Mouse (Mus musculus): Measurements from ENCODE around the gene Cd4. TPM values are rescaled to one million over a fixed set of nuclear protein-coding genes. Genes with fewer than 3 reads are reported as not detected.
"Not testable (repeated sequence)": the region's sequence is repeated elsewhere in the genome, so short reads cannot be mapped to it uniquely, and the experiment has no call there.

The Cd4 gene
- total RNA-seq, 4 experiments from 2014 or later = 0.40 to 0.83 (median 0.46) TPM

DNA sequence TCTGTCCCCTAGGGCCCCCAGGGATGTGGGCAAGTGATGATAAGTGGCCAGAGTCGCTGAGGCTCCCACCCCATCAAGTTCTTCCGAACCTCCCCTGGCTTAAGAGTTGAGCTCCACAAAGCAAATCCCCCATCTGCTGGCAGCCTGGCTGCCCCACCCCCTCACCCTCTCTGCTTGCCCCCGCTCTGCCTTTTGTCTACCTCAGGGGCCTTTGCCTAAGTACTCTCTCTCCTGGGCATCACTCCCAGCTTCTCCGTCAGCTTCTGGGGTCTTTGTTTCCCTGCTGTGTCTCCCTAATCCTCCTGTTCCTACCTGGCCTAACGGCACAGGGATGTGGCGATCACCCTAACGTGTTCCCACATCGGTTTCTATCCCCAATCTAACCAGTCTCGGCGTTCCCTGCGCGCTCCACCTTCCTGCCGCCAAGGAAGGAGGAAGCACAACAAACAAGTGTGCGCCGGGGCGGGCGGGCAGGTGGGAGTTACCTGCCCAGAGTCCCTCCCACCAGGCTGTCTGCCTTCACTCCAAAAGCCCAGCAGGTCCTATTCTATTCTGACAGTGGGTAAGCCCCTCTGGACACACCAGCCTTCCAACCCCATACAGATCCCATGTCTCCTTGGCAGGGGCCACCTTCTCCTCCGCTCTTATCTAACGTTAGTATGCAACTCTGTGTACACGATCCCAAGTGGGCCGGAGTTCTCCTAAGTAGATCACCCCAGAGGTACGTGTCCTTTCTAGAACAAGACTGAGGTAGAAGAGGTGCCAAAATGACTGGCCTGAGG is 27.3 kb upstream of the Cd4 start:
- DNase-seq = no peak

DNA sequence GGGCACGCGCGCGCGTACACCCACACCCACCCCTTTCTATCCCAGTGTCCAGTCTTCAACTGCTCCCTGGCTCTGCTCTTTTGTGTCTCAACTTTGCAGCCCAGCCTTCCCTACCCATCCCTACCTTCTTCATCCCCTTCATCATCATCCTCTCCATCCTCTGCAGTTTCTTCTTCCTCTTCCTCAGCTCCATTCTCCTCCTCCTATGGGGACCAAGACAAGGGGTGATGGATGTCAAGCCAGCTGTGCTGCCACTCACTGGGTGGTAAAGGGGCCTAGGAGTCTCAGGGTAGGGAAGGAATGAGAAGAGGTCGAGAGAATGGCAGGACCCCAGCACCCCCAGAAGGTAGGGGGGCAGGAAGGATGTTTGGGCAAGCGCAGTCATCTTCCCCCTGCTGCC is 26.5 kb upstream of the Cd4 start:
- no peak for DNase-seq

DNA sequence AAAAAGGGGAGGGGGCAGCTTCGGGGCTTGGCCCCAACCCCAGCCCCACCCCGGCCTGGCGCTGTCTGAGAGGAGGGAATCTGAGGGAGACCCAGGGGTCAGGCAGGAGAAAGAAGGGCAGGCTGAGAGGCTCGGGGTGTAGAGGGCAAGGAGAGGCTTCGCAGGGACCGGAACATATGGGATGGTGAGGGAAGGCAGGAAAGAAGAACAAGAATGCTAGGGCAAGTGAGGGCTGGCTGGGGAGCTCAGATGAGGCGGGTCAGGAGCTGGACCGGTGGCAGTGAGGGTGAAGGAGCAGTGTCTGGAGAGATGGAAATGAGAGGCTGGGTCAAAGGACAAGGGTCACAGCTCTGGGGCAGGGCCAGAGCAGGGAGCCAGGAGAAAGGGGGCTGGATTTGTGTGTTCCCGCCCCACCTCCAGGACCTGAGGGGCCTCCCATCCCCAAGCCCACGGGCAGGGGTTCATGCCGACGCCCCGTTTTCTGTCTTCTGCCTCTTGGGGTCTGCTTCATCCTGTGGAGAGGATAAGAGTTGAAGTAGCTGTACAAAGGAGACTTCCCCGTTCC is 25.8 kb upstream of the Cd4 start:
- no peak for DNase-seq

DNA sequence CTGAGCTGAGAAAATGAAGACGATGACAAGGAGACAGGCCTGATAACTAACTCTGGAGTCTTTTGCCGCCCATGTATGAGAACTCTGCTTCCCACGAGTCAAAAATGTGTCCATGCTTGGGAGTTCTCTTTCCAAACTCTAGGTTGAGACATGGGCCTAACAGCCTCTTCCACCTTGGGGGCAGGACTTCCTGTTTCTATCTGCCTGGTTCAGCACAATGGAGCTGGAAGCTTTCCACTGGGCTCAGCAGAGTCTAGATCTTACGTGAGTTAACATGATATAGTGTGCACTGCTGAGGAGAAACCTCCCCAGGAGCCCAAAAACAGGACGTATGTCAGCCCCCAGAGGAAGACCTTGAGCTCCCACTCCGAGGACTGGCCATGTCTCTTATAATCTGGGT is 25.2 kb upstream of the Cd4 start:
- DNase-seq = no peak

DNA sequence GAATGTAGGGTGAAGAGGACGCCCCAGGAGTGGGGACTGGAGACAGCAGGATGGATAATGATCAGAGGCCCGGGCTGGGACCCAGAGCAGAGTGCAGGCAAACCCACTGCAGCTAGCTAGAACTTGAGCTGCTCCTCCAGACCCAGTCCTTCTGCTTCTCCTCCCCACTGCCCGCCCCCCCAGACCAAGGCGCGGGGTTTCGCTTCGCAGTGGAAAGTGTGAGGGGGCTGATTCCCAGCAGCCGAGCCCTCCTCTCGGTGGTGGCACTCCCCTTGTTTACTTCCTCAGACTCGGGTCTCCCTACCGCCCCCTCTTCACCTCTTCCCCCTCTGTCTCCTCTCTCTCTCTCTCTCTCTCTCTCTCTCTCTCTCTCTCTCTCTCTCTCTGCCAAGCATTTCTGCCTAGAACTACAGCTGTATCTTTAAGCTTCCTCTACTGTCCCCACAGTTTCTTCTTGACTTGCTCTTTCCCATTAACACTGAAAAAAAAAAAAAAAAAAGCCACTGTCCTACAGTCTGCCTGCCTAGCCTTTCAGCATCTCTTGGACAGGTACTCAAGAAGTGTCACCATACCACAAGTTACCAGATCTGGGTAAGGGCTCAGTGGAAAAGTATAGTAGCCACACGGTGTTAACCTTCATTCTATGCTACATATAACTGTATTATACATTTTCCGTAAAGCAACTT is 23.7 kb upstream of the Cd4 start, which contains the start of gene Lag3:
TSS of gene Lag3 (minus strand) at position 173 of the 686 bp plus-strand sequence.
- DNase-seq = no peak

DNA sequence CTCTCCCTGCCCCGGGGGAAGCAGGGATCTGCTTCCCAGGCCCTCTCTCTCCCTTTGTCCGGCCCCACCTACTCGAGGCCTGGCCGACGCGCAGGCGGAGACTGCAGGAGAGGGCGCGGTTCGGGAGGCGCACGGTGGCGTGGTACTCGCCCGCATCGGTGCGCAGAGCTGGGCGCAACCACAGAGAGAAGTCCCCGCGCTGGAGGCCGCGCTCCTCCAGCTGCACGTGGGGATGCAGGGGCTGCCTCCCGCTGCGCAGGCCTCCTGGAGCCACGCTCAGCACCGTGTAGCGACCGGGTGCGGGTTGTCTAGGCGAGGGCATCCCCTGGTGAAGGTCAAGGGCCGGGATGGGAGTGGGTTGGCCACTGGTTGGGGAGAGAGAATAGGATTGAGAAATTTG is 22.0 kb upstream of the Cd4 start:
- no peak for DNase-seq

DNA sequence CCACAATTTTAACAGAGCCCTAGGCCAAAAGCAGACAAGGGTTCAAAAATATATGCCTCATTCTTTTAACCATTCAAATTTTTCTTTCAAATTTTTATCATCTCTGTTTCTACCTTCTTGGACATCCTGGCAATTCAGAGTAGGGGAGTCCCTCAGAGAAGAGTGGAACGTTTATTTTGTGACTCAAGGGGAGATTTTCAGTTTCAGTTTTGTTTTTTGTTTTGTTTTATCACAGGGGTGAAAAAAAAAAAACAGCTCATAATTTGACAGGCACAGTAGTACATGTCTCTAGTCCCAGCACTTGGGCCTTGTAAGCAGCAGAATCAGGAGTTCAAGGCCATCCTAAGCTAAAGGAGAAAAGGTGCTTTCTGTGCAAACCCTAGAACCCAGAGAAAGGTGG is 19.7 kb upstream of the Cd4 start:
- no peak for DNase-seq

DNA sequence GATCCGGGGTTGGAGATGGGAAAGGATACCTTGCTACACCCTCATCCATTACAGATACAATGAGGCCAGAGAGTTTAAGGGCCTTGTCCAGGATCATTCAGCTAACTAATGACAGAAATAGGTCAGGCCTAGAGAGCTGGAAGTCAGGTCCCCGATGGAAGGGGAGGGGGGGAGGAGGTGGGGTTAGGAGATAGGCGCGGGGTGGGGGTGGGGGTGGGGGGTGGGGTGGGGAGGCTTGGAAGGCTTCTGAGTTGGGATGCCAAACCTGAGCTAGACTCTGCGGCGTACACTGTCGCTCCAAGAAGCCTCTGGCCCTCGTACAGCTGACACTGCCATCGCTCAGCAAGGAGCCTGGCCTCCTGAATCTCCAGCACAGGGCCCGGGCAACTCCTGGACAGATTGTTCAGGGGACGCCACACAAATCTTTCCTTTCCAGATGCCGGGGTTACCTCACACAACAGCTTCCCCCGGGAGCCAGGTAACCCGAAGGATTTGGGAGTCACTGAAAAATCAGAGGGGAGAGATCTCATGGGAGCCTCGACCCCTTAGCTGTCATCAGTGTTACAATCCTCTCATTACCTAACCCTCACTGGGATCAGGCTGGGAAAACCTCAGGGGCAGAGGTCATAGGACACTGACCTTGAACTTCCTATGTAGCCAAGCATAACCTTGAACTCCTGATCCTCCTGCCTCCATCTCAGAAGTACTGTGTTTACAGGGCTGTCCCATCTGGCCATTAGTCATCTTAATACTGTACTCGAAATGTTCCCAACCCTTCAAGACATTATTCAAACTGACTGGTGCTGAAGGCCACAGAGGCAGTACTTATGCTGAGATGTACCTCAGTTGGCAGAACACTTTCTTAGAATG is 17.2 kb upstream of the Cd4 start:
- DNase-seq = no peak

DNA sequence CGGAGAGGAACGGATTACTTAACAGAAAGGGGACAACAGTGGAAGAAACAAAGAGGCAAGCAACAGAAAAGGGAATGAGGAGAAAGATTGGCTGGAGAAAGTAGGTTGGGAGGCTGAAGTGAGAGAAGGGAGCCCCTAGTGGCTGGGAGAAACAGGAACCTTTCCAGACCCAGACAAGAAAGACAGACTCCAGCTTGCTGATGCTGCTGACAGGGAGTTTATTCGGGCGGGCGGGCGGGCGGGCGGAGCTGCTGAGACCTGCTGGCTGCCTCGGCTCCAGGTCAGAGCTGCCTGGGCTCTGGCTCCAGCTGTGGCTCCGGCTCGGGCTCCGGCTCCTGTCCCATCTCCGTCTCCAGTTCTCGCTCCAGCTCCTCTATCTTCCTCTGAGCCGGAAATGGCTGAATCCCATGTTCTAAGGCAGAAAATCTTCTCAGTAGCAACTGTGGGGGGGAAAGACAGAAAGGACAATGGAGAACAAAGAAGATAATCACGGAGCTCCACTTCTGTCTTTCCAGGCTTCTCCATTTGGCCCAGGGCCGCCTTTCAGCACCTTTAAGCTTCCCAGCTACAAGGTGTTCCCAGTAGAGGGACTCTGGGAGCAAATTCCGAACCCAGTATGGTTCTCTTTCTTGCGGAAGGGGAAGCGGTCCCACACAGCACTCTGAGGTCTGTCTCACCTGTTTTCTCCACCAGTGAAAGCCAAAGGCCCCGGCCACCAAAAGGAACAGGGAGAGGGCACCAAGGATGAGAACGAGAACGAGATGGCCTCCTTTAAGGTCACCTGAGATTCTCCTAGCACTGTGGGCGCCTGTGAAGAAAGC is 16.4 kb upstream of the Cd4 start:
- peak; percentile 55 for DNase-seq

DNA sequence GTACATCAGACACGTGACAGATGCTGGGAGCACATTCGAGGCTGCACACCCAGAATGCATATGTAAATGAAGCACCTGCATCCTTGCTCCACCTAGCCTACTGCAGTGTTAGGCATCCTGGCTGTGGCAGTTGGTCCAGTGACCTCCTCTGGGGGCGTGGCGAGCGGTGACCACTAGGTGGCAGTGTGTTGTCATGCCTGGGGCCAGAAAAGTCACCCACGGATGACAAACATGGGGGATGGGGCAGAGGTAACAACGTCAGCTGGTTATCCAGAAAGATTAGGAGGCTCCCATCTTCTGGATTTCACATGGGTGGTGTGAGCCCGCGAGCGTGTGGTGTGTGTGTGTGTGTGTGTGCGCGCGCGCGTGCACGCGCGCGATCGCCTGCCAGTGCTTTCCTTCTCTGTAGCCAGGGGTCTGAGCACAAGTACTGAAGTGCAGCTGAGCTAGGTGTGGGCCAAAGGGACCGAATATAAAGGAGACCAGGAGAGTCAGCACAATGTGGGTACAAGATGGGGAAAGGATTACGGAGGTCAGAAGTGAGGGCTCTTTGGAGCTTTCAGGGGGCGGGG is 15.6 kb upstream of the Cd4 start:
- peak; percentile 93 for DNase-seq

DNA sequence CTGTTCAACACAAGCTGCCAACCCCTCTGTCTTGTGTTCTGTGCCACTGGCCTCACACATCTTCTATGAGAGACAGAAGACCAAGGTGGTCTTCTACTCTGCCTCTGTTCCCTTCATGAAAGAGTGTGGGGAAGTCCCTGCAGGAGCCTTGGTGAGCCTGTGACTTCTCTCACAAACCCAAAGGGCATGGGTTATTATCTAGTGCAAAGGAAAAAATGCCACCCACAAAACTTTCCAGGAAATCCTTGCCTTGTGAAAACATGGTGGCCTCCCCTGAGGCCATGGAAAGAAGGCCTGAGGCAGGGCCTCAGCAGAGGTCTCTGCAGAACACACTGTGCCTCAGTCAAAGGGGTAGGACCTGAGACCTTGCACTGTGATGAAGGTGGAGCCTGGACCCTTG is 13.8 kb upstream of the Cd4 start:
- no peak for DNase-seq

DNA sequence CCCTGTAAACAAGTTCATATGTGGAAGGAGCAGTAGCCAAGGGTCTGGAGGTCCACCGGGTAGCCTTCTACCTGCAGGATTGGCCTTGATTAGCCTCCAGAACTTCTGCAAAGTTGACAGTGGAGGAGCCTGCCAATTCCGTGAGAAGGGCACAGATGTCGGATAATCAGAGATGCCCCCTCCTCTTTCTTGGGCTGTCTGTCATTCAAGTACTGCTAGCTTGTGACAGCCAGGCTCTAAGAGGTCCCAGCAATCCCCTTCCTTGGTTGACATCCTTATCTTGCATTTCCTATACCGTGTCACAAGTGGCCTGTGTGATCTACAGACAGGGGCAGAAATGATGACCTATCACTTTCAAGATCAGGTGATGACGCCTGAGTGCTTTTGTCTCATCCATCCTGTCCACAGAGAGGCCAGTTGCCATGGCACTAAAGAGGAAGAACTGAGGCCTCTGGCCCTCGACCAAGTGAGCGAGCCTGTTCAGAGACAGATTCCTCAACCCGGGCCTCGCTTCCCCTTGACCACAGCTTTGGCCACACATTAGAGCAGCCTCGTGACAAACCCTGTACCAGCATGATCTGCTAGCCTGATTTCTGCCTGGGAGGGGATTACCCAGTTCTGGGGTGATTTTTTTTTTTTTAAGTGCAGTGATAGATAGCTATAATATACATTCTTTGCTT is 12.9 kb upstream of the Cd4 start:
- no peak for DNase-seq

DNA sequence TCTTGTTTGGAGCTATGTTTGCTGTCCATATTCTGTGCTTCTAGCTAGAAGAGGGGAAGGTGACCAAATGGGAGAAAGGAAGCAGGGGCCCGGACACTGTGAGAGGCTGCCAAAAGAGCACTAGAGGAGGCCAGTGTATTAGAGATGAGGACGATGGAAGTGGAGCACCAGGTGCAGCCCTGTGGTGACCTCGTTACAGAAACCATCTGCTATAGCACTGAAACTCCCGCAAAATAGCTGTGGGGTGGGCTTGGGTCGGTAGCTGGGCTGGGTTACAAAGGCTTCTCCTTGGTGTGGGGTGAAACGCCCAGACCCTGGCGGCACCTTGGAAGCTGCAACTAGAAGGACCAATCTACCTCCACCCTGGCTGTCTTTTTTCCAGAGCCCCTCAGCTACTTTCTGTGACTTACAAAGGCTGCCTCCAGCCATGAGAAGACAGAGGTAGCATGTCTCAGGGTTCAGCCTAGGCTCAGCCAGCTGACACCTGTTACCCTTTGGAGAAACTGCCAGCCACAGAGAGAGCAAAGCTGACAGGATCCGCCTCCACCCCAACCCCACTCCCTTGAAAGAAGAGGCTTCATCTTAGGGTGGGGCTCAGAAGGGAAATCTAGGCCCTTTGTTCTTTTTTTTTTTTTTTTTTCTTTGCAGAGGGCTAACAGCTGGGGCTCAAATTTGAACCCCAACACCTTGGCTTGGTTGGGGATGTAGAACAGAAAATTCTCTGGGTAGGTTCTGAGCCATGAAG is 12.2 kb upstream of the Cd4 start:
- DNase-seq = no peak

DNA sequence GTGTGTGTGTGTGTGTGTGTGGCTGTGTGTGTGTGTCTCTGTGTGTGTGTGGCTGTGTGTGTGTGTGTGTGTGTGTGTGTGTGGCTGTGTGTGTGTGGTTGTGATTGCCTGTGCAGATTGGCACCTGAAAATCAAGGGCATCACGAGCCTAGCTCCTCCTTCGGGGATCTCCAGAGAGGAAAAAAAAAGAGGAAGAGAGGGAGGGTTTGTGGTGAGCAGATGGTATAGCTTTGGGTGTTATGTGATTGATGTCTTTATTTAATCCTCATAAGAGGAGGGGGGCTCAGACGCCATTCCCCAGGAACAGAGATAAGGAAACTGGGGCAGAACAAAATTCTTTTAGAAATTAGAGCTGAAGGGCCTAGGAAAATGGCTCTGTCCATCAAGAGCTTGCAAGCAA is 10.3 kb upstream of the Cd4 start:
- DNase-seq = no peak

DNA sequence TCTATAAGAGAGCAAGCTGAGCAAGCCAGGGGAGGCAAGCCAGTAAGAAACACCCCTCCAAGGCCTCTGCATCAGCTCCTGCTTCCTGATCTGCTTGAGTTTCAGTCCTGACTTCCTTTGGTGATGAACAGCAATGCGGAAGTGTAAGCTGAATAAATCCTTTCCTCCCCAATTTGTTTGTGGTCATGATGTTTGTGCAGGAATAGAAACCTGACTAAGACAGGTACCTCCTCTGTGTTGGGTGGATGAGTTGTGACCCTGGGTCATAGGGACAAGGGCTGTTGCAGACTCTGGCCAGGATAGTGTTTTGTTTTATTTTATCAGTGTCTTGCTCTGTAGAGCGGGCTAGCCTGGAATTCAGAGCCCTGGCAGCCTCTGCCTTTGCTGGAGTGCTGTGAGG is 6.1 kb upstream of the Cd4 start:
- DNase-seq = not testable (repeated sequence)

DNA sequence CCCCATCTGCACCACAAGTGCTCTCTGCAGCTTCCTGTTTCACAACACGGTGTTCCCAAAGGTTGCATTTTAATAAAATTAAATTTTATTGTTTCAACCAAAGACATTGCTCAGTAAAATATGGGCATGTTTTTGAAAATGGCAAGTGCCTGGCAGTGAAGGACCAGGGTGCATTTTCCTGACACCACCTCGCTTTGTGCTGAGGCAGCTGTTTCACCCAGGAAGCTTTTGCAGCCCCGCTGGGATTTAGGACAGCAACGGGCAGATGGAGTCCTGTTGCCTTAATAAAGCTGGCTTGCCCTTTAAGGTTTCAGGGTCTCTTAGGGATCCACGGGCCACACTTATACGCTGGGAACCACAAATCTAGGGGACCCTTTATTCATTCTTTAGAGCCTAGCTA is 3.0 kb upstream of the Cd4 start:
- no peak for DNase-seq

DNA sequence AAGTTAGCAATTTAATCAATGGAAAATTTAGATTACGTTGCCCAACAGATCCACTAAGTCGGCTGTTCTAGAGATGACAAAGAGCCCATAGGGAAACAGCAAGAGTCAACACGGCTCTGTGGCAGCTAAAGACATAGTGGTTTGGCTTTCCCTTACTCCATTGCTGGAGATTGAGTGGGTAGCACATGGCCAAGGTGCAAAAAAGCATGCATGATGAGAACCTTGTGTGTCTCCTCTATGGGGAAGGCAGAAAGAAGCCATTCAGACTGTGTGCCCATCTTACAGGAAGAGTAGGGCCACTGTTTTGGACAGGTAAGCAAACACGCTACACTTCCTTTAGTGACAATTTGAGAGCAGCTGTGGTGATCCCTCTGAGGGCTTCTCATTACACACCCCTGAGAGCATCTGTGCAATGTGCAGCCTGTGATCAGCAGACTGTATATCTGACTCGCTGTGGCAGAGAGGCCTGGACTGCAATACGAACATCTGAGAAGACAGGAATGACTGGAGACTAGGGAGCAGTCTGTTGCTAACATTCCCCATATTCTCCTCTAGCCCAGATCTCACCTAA is 619 bp upstream of the Cd4 start:
- DNase-seq = no peak

DNA sequence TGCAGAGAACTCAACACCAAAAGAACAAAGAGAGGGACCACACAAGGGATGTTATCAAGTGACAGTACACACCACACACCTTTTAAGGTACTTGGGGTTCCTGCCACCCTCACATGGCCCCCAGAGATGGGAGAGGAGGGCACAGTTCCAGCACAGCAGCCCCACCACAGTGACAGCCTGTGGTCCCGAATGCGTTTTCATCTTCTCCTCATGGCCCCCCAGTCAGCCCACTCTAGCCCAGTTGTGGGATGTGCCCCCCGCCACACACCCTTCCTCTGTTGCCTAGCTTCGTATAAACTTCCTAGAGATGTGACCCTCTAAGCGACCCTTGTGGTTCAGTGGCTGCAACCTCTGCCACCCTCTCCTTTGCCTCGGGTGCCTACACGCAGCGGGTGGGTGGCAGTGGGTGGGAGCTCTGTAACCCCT is 2.1 kb downstream of the Cd4 start:
- no peak for DNase-seq

DNA sequence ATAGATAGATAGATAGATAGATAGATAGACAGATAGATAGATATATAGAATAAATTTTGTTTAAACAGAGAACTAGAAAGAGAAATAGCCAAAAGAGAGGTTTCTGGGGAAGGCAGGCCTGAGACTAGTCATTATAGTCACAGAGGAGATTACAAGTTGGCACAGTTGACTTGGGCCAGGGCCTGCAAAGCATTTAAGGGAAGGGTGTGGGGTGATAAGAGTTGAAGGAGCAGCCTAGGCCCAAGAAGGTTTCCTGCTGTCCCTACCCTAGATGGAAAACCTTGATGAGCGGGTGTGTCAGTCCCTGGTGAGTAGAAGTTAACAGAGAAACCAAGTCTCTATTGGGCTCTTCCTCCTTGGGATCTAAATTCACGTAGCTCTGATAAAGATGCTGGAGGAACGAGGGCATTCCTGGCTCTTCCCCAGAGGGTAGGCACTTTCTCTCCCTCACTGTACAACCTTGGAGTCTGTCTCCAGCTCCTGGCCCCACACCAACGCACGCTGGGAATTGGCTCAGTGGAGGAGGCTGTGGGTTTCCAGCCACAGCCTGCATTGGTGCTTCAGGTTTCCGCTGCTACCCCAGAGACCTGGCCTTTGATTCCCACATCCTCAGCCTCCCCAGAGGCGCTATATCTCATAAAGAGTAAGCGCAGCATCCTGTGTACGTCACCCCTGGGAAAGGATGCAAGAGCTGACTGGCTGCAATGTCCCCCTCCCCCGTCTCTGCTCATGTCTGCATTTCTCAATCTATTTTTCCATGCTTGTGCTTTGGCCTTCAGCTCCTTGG is 3.1 kb downstream of the Cd4 start:
- DNase-seq = no peak

Data from adrenal gland, adult 8-10 months (tissue).